Mouse (Mus musculus) embryo, embryonic 10.5 days (tissue): Measurements from ENCODE around the gene Atg10.

Experiments used
- DNase-seq: peaks from one replicate; pipeline ENCODE4 v3.0.0-alpha.2; 2015; ENCODE audit warnings: low spot score

Gene Atg10

DNA sequence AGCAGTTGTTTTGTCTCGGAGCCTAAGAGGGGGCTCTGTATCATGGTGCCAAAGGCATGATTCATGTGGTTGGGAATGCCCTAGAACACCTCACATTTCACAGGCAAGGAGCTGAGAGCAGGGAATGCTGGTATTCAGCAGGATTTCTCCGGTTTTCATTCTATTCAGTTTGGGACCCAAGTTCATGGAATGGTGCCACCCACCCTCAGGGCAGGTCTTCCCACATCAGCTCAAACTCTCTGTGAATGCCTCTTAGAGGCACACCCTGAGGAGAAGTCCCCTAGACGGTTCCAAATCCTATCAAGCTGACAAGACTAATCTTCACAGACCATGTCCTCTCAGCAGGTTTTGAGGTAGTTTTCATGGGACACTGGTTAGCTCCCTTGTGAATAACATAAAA, 211.9 kb downstream of the Atg10 start:
- no peak for DNase-seq

DNA sequence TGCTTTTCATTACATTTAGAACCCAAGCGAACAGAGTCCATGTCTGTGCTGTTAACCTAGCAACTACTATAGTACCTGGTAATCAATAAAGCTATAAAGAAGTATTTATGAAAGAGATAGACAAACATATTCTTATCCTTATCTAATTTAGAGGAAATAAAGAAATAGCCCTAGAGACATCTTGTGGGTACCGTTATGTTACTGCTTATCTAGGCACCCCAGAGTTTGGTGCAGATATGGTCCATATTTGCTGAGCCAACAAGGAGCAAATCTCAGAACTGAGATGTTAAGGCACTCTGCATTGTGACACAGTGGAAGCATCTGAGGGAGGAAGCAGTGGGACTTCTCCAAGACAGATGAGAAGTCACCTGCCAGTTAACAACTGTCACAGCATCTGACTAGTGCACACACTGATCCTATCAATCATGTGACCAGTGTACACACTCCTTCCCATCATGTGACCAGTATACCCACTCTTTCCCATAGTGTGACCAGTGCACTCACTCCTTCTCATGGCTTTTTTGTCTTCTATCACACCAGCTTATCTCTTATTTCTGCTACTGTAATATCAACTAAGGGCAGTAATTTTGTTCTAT, 228.6 kb downstream of the Atg10 start:
- DNase-seq, result no peak

DNA sequence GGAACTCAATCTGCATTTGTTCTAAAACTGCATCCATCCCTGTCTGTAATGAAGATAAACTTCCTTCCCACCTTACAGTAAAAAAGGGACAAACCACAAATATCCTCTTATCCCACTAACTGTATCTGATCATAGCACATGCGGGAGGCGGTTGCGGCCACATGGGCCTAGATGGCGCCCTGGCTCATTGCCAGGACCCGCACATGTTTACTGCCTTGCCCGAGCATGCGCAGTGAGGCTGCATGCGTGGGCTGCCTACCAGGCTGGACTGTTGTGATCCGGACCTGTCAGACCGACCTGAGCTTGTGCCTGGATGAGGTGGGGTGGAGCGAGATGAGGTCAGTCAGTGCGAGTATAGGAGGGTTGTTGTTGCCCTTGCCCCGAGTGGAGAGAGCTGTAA, 230.2 kb downstream of the Atg10 start:
- DNase-seq, result no peak

DNA sequence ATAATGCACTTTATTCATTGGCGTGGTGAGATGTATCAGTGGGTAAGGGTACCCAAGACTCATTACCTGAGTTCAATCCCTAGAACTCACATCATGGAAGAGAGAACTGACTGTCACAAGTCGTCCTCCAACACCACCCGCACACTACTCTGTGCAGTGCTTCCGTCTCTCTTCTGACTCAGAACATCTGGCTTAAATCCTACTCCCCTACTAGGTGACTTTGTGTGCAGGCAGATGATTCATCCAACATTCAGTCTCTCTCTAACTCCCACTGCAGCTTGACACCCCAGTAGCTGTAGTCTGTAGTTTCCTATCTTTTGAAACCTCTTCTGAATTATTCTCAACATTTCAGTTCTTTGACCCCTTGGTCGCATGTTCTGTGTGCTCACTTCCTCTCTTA, 230.8 kb downstream of the Atg10 start:
- no peak for DNase-seq

DNA sequence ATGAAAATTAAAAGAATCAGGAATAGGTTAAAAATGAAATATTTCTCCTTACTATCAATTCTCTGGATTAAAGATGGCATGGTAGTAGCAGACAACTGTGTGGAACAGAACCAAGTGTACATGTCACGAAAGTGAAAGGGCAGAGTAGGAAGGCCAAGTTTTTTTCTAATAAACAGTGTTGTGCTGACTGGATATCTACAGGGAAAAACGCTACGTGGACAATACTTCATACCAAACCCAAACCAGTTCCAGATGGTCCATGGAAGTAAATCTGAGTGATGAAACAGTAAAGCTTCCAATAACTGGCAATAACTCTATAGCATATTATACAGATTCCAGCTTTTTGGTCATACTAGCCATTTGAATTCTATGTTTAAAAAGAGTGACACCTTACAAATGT, 235.5 kb downstream of the Atg10 start:
- DNase-seq, result no peak

DNA sequence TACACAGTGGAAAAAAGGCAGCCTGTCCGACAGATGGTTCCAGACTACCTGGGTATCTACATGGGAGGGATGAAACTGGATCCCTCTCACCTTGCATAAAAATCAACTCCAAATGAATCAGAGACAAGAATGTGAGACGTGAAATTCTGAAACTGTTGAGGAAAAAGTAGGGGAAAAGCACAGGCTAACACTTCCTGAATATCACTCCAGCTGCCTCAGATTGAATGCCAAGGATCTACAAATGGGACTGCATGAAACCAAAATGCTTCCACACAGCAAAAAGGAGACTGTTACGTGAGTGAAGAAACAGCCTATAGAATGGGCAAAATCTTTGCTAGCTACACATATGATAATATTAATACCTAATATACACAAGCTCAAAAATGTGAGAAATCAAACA, 238.4 kb downstream of the Atg10 start:
- no peak for DNase-seq

DNA sequence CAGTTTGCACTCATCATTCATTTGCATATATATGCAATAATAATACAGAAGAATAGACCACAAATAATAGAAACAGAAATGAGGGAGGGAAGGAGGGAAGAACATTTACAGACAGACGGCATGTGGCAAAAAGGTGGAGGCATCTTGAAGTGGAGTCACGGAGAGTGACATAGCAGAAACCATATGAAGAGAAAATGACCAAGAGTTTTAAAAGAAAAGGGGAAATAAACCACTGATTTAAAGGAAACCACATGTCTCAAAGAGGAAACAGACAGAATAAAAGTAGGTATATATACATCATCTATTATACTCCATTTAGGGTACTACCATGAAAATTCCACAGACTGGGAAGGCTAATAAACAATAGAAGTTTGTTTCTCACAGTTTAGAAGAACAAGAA, 239.7 kb downstream of the Atg10 start:
- DNase-seq, result no peak

DNA sequence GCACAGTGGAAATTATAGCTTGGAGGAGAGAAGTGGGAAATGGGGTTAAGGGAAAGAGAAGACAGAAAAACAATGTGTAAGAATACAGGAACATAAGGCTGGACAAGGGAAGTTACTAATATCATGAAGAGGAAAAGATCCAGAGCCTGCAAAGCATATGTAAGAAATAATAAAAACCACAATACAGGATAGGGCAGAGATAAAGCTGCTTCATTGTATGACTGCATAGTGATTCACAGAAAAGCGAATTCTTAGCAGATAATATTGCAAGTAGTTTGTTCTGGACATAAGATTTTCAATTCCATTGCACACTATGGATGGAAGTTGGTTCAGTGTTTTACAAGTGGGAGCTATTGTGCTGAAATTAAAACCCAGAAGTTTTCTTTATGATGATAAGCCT, 242.0 kb downstream of the Atg10 start:
- DNase-seq, result no peak

DNA sequence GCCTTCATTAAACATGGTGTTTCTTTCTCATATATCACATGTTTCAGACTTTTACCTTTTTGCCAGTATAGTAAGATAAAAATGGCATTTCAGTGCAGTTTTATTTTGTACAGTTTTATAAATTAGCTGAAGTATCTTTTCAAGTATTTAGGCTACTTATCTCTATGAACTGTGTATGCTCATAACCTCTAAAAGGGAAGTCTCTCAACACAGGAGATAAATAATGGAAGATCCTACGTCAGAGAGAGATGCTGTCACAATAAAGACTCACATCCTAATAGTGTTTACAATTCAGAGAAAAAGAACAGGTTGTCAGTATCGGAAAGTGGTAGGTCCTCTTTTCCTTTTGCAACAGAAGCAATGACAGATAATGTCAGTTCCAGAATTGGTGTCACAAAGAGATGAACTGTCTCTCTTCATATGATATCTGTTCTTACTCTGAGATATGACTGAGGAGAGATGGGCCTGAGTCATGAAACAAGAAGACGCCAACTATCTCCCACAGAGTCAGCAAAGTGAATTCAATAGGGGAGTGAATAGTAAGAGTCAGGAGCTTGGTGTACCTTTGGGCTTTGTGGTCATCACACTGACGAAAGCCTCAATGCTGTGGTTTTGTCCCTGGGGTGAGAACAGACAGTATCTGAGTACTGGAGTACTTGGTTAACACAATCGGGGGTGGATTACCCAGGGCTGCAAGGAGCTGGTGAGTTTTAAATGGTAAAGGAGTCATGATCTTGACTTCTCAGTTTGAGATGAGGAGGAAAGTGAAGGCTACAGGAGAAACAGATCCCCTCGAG, 242.7 kb downstream of the Atg10 start:
- no peak for DNase-seq

DNA sequence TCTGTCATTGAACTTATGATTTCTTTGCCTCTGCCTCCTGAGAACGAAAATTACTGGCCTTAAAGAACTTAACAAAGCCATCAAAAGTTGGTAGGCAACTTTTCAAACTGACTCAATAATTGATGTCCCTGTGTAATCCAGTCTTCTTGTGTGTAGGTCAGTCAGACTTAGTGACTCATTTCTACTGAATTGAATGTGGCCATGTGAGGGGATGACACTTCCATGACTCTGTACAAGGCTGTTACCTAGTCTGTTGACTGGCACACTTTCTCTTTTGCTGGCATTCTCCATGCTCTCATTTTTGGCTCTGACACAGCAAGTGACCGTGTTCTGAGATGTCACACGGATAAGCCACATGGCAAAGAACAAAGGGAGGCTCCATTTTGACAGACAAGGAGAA, 246.7 kb downstream of the Atg10 start:
- no peak for DNase-seq

DNA sequence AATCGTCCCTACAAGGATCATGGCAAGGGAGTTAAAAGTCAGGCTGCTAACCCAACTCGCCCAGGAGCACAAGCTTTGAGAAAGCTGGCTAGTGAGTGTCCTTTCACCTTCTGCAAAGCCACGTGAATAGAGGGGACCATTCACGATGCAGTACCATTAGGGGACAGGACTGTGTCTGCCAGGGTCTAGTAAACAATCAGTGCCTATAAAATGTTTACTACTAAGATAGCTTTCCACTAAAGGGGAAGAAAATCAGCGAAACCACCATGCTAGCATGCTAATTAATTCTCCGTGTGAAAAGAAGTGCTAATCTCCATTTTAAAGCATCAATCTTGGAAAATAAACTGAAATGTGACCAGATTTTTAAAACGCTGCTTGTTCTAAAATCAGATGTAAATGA, 250.4 kb downstream of the Atg10 start:
- no peak for DNase-seq

DNA sequence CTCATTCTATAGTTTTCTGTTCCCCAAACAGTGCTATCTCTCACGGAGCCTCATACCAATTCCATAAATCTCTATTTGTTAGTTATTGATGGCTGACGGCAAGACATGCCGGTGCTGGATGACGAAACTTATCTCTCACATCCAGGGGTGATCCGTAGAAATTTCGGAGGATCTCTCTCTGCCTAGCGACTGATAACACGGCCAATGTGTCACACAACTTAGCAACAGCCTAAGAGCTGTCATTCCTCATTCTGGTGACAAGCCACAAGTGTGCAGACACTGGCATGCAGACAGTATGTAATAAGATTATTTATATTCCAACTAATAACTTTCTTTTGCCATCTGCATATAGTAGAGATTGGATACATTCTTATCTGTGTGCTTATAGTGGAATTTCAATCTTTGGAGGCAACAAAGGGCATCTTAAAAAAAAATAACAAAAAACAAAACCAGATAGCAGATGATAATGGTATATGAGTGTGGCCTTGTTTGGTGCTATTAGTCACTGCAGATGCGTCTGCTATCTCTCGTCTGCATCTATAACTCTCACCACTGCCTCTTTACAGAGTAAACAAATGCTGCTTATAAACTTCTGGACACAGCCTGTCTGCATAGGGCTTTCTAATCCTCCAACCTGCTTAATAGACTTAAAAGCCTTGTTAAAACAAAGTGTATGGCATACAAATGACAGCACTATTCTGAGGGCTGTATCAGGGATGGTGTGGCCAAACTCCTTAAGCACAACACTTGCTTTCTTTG, 253.3 kb downstream of the Atg10 start:
- no peak for DNase-seq

DNA sequence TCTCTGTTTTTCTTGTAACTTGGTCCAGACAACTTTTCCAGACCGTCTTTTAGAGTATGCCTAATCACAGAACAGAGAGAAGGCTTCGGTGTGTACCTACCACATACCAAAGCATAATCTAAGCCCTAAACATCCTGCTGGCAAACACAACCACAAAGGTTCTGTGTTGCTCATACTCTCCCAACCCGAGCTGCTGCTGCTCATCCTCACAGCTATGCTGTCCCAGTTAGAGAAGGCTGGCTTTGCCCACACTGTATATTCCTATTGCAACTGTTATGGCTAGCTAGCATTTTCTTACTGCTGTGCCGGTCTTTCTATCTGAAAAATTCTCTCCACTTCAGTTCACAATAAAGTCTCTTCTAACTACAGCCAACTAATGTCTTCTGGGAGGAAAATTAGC, 254.8 kb downstream of the Atg10 start:
- DNase-seq, result no peak

DNA sequence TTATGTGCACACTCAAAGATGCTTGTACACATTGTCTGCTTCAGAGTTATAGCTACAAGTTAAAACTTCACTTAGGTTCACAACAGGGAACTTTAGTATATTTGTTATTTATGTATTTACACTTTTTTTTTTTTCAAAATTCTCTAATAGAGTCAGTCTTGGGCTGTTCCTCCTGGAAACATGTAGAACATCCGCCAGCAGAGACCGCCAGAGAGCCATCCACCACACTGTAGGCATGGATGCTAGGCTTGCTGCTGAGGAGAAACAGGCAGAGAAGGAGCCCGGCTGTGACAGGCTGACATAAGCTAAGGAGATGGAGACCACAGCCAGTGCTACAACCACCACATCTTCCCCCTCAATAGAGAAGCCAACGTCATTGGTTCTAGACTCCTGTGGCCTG, 256.3 kb downstream of the Atg10 start:
- peak; percentile 85 for DNase-seq

DNA sequence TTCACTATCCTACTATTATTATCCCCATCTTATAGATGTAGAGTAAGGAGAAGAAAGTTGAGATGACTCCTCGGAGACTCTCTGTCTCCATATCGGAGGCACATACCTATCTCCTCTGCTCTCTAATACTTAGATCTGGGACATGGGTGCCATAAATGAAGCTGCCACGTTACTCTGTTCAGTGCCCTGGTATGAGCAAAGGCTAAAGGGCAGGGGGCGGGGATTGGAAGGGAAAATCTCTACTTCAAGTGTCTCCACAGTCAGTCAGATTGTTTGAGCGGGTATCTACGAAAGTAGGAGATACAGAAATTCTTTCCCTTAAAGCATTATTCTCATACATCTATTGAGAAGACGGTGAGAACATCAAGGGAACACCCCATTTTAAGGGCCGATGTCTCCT, 257.8 kb downstream of the Atg10 start:
- no peak for DNase-seq

DNA sequence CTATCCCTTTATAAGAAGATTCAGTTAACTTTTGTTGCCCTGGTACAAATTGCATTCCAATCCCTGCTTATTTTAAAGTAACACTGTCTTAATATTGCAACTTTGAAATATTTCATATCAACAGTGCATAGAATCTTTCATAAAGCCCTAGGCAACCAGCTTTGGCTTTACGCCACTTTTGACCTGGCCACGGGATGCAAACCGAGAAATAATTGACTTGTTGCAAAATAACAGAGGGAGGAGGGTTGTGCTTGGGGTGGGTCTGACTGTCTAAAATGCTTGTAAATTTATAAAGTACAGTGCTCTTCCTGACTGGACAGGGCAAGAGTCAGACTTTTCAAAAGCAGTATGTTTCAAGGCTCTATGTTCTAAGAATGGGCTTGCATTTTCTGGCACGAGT, 259.3 kb downstream of the Atg10 start:
- no peak for DNase-seq

DNA sequence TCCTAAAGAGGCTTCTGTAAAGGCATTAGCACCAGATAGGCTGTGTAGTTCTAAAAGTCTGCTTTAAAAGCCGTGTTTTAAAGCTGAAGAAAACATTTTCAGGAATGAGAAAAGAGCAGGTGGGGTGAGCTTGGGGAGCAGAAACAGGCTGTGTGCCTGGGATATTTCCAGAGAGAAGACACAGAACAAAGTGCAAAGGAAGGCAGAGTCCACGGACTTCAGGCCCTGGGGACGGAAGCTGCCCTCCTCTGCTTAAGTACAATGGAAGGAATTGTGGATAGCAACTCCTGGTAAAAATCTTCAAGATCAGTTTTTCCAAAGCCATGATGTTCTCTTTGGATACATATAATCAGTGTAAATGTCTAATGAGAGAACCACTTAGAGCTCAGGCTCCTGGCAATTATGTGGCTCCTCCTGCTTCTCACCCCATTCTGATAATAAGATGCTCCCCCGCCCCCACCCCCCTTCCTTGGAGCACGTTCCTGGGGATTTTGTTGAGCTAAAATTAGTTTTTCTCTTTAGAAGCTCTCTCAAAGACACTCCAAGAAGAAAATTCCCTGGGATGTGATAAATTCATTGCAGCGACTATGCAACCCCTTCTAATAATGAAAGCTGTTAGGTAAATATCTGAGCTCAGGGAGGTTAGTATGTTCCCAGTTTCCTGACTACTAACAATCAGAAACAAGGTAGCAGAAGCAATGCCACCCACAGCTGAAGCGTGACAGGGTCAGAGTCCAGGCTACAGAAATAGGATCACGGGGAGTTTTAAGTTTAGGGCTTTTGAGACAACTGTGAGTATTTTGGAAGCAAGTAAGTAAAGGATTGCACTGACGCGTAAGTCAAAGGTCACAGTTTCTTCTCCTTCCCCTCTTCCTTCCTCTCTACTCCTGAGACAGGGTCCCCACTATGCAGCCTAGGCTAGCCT, 260.7 kb downstream of the Atg10 start:
- DNase-seq, result no peak

DNA sequence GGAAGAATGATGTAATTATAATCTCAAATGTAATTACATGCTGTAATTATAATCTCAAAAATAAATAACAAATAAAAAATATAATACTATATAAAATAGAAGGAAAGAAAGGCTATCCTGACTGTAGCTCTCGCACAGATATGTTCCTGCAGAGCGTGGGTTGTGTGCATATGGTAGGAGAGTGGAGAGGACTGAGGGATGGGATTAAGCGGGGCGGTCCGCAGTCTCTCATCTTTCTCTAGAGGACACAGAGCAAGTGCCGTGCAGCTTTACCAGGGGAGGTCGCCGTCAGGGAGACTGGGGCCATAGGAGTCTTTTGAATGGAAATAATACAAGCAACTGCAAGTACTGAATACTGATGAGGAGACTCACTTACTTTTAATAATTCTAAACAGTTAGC, 263.2 kb downstream of the Atg10 start:
- DNase-seq, result no peak

DNA sequence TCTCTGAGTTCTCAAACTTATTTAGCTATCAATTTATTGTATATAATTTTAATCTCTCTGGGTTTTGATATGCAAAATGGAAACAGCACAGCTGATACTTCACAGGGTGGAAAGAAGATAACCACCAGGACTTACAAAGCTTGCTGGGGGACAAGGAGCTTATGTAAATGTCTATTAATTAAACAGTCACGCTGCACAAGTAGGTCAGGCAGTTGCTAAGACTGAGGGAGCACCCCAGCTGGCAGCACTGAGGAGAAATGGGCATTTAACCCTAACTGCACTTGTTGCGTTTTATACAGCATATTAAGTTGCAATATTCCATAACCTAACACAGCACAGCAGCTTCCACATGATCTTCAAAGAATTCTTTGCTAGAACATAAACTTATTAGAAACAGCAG, 264.9 kb downstream of the Atg10 start:
- no peak for DNase-seq

DNA sequence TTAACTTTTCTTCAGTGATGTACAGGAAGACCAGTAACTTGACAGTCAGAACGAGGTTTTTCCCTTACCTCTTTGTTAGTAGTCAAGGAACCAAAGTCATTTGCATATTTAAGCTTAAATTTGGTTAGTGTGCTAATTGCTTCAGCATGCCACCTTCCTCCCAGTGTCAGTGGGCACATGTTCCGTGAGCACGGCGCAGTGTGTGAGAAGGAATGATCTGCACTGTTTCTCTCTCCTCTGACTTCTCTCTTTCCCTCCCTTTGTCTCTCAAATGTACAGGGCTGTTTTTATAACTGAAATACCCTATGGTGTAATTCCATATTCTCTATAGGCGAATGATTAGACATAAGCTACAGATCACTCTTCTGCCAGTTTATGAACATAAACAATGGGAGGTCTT, 284.2 kb downstream of the Atg10 start:
- no peak for DNase-seq

DNA sequence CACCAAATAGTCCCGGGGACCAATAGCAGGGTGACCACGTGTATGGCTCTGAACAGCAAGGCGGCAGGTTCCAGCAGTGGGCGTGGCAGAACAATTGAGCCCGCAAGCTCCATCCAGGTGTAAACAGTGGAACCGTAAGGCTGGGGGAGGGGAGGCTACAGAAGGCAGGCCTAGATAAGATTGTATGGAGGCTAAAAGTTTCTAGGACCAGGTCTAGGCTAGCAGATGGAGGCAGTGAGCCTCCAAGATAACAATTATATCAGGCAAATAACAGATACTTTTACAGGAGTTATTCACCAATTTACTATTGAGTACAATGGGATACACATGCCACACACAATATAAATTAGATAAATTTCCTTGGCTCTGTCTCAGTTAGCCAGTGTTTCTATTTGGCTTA, 284.6 kb downstream of the Atg10 start:
- DNase-seq, result no peak

DNA sequence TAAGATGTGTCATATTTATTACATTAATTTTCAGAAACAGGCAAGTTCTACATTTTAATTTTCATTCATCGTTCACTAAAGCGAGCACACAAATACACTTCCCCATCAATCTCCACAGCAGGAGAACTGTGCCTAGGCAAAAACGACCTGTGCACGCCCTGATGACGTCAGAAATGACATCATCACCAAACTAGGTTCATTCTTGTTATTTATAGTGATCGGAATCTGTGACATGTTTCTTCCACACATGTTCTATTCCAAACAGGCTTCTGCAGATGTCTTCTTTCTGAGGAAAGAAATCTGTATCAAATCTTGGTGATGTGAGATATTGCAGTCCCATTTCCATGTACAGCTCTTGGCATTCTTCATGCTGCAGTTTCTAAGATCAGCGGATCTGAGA, 287.9 kb downstream of the Atg10 start:
- no peak for DNase-seq
